Mouse (Mus musculus): ENCODE measurements at regions not wholly inside any gene's neighbourhood (a gene's known extent, or its start where the extent isn't known, plus 50 kb on each side); places are given as distances from the start of the nearest gene placed in this dataset.

- no peak for DNase-seq (ENCODE audit: low spot score)
Measured at GRCm38 (mm10) chr17:79164874-79165553, 113.3 kb downstream of the Qpct start.

- DNase-seq (ENCODE audit: low spot score), result peak; percentile 67
Measured at GRCm38 (mm10) chr17:79163983-79164382, 112.3 kb downstream of the Qpct start.

GRCm38 (mm10) chr17:79154138-79154537 is 102.4 kb downstream of the Qpct start:
- no peak for DNase-seq (ENCODE audit: low spot score)

- no peak for DNase-seq (ENCODE audit: low spot score)
Measured at GRCm38 (mm10) chr17:79152823-79153222, 101.1 kb downstream of the Qpct start.

GRCm38 (mm10) chr17:79147883-79148282 is 96.2 kb downstream of the Qpct start:
- no peak for DNase-seq (ENCODE audit: low spot score)

- no peak for DNase-seq (ENCODE audit: low spot score)
Measured at GRCm38 (mm10) chr17:79144913-79145625, 93.4 kb downstream of the Qpct start.

- DNase-seq (ENCODE audit: low spot score), result no peak
Measured at GRCm38 (mm10) chr17:79143031-79143430, 91.3 kb downstream of the Qpct start.

All from ovary, adult 18-20 months (tissue).